Mouse (Mus musculus) liver, embryonic 14.5 days (tissue): ENCODE data around the gene Cyp2r1. TPM values are rescaled to one million over a fixed set of nuclear protein-coding genes. Genes with fewer than 3 reads are reported as not detected.

Experiments used
- ATAC-seq: fragments of 200-750 bp; cut with Nextera tagmentation; 2 replicates; pipeline ENCODE4 v1.8.0; 2017; ENCODE audit warnings: moderate number of reproducible peaks, mild to moderate bottlenecking, moderate library complexity; ENCODE audit not compliant: insufficient read depth
- DNase-seq, 3 experiments: peaks; one replicate each; pipeline ENCODE4 v3.0.0-alpha.2; 2012 to 2013; ENCODE audit warnings: low read depth in 3 of 3, low spot score in 3 of 3
- H3K27ac ChIP-seq: fragments of 300-500 bp; sonication (generic); 2 replicates; pipeline ENCODE4 v1.5.1; 2014; ENCODE audit warnings: moderate library complexity, mild to moderate bottlenecking, control low read depth, inconsistent platforms
- H3K27me3 ChIP-seq: fragments of 300-500 bp; sonication (generic); 2 replicates; pipeline ENCODE4 v1.6.1; 2014; ENCODE audit warnings: mild to moderate bottlenecking, low read length, moderate library complexity; ENCODE audit not compliant: control insufficient read depth, insufficient read depth
- H3K36me3 ChIP-seq: fragments of 300-500 bp; sonication (generic); replicated peaks from 2 replicates; pipeline ENCODE4 v1.6.1; 2014; ENCODE audit warnings: low read depth; ENCODE audit not compliant: control insufficient read depth, insufficient read depth
- H3K4me1 ChIP-seq, 2 experiments: fragments of 200-500 bp in 1 of 2; fragments of 300-500 bp in 1 of 2; sonication (generic) in 1 of 2; replicated peaks; 2 replicates each; pipeline ENCODE4 v1.6.1; 2012 to 2014; ENCODE audit warnings: antibody characterized with exemption in 1 of 2, inconsistent platforms in 1 of 2, low read length in 1 of 2; ENCODE audit not compliant: control insufficient read depth in 2 of 2, insufficient read depth in 2 of 2
- H3K4me2 ChIP-seq: fragments of 300-500 bp; sonication (generic); 2 replicates; pipeline ENCODE4 v1.6.1; 2014; ENCODE audit warnings: low read depth, mild to moderate bottlenecking, control low read depth, moderate library complexity
- H3K4me3 ChIP-seq, 2 experiments: fragments of 200-500 bp in 1 of 2; fragments of 300-500 bp in 1 of 2; sonication (generic) in 1 of 2; 2 replicates each; pipeline ENCODE4 v1.5.1; 2012 to 2014; ENCODE audit warnings: low read depth in 2 of 2, low read length in 2 of 2, mild to moderate bottlenecking in 2 of 2, control low read depth in 1 of 2, inconsistent platforms in 1 of 2, moderate library complexity in 1 of 2; ENCODE audit not compliant: insufficient read depth in 1 of 2
- H3K9ac ChIP-seq: fragments of 300-500 bp; sonication (generic); replicated peaks from 2 replicates; pipeline ENCODE4 v1.6.1; 2014; ENCODE audit warnings: mild to moderate bottlenecking, control low read depth, moderate library complexity
- H3K9me3 ChIP-seq: fragments of 300-500 bp; sonication (generic); 2 replicates; pipeline ENCODE4 v1.6.1; 2016; ENCODE audit warnings: low read length, mixed read lengths; ENCODE audit not compliant: control insufficient read depth
- CTCF ChIP-seq: IDR thresholded peaks from 2 replicates; pipeline ENCODE4 v1.5.1; 2016; ENCODE audit warnings: antibody characterized with exemption, low read depth, control low read depth
- EP300 ChIP-seq: IDR thresholded peaks from 2 replicates; pipeline ENCODE4 v1.6.1; 2016; ENCODE audit warnings: antibody characterized with exemption, low read depth
- WGBS: fragments of 180-500 bp; shearing (Covaris S2); extraction: QIAGEN DNeasy Blood & Tissue Kit; methylation state at CpG from one replicate; pipeline ENCODE4 v1.1.7; 2014; ENCODE audit not compliant: insufficient replicate concordance; 5-methylcytosine and 5-hydroxymethylcytosine counted together
- polyA plus RNA-seq, 2 experiments: library from polyadenylated mRNA; depleted of rRNA in 1 of 2; stranded (reverse) in 1 of 2; unstranded in 1 of 2; fragments of >200 nt; fragmentation: Nextera tagmentation in 1 of 2; extraction: Ambion mirVana in 1 of 2; gene quantifications; 2 replicates each; pipeline versions ENCODE4 v1.2.1 to v1.2.3; 2012 to 2014

Cyp2r1 gene
- polyA plus RNA-seq, 2 experiments, result 0.20 to 0.99 TPM

DNA sequence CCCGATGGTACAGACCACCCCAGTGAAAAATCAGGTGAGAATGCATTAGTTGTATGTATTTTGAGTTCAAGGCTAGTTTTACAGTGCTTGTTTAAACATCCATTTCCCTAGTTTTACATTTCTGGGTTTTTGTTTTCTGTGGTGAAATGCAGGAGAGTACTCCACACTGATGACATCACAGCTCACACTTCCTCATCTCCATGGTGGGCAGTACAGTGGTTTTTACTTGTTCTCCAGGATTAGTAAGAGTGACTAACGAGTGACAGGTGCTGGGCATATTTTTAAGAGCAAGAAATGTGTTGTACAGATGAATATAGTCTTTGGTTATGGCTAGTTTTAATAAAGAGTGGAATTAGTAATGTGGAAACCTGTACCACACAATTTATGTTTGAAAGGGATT, 53.9 kb downstream of the Cyp2r1 start:
- no peak overlapping the region for H3K9ac ChIP-seq
- no peaks in the 10 kb centered on the region for H3K27me3 ChIP-seq
- no peaks in the 10 kb centered on the region for H3K9me3 ChIP-seq
- H3K27ac ChIP-seq, result no peak overlapping the region
- H3K4me1 ChIP-seq, result no peaks in the 10 kb centered on the region
- H3K4me3 ChIP-seq, result no peak overlapping the region
- DNase-seq, result no peak
- TF ChIP-seq EP300 (no peak), CTCF (no peak)
- no peak for ATAC-seq
- WGBS, result 66% methylated on average over 2 of the region's 2 CpGs
- H3K4me2 ChIP-seq, result no peak overlapping the region
- no peaks in the 10 kb centered on the region for H3K36me3 ChIP-seq

Other genes with a start within 250 kb of the Cyp2r1 start
- 1.9 and 2.4 TPM in 2 replicates for gene Pde3b, start 147.7 kb downstream of the Cyp2r1 start, polyA plus RNA-seq (2012; rRNA removed)
- gene Pde3b, start 147.7 kb downstream of the Cyp2r1 start, polyA plus RNA-seq (2014; fragmentation: Nextera tagmentation; extraction: Ambion mirVana), result 2.5 and 2.8 TPM in 2 replicates
- gene Calca, start 73.4 kb upstream of the Cyp2r1 start, polyA plus RNA-seq (2012; rRNA removed), result 0.09 and 0.27 TPM in 2 replicates
- 0.19 TPM in 1 of 2 replicates, not detected in the other for gene Calca, start 73.4 kb upstream of the Cyp2r1 start, polyA plus RNA-seq (2014; fragmentation: Nextera tagmentation; extraction: Ambion mirVana)
- not detected in 2 replicates for gene Calcb, start 155.7 kb upstream of the Cyp2r1 start, polyA plus RNA-seq (2012; rRNA removed)
- gene Calcb, start 155.7 kb upstream of the Cyp2r1 start, polyA plus RNA-seq (2014; fragmentation: Nextera tagmentation; extraction: Ambion mirVana), result not detected in 2 replicates
- 9.9 and 10.9 TPM in 2 replicates for gene Insc, start 180.7 kb upstream of the Cyp2r1 start, polyA plus RNA-seq (2012; rRNA removed)
- 12.8 and 13.0 TPM in 2 replicates for gene Insc, start 180.7 kb upstream of the Cyp2r1 start, polyA plus RNA-seq (2014; fragmentation: Nextera tagmentation; extraction: Ambion mirVana)